Mouse (Mus musculus): ENCODE measurements around the gene Itgad. TPM values are rescaled to one million over a fixed set of nuclear protein-coding genes. Genes with fewer than 3 reads are reported as not detected.
A peak's percentile ranks its signal among the peaks of the same experiment; 100 is the strongest.

Gene Itgad
- polyA plus RNA-seq, 1 experiment = 21.1 TPM

DNA sequence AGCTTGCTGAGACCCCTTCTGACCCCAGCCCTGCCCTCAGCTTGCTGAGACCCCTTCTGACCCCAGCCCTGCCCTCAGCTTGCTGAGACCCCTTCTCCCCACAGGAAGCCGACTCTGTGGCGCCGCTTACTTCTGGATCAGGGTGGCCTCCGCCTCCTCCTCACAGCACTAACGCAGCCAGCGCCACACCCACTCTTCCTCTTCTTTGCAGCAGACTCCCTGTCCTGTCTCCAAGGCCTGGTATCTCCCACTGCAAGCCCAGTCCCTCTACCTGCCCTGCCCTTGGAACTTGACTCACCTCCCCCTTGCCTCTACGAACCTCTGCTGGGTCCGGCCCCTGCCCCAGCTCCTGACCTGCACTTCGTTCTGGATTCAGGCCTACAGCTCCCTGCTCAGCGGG, 89.7 kb downstream of the Itgad start:
- H3K27me3 ChIP-seq (ENCODE audit: control insufficient read depth, insufficient read depth, low read length) = no peaks in the 10 kb centered on the region
- H3K36me3 ChIP-seq (ENCODE audit: control insufficient read depth, insufficient read depth, low read length) = no peaks in the 10 kb centered on the region
- H3K4me1 ChIP-seq (ENCODE audit: control insufficient read depth, insufficient read depth, low read length) = no peaks in the 10 kb centered on the region; the same call in none of the 2 replicates
- H3K4me3 ChIP-seq (ENCODE audit: control insufficient read depth, low read depth, low read length) = no peak overlapping the region
- no peak overlapping the region for H3K27ac ChIP-seq (ENCODE audit: control insufficient read depth, insufficient read depth, low read depth, low read length)
- TF ChIP-seq POLR2A (IDR thresholded peaks at IDR 0.05; ENCODE audit: control insufficient read depth, low read depth, low read length) (no peak), CTCF (IDR thresholded peaks at IDR 0.05; ENCODE audit: control insufficient read depth, insufficient read depth, insufficient replicate concordance, low read depth, low read length) (no peak)

DNA sequence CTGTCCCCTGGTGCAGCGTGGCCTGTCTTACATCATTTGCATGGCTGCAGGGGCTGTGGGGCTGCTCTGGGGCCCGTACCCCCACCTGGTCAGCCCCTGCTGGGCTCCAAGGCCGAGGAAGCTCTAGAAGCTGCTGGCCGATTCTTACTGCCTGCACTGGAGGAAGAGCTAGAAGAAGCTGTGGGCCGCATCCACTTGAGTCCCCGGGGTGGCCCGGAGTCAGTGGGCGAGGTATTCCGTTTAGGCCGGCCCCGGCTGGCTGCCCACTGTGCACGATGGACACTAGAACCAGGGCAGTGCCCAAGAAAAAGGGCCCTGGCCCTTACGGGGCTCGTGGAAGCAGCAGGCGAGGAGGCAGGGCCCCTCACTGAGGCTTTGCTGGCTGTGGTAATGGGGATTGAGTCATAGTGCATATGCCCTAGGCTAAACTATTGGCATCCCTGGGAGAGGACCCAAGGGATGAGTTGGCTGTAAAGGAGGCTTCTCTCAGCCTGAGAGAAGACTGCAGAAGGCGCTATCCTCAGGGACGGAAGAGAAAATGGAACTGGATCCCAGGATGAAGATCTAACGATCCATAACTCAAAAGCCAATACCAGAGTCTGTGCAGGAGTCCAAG, 90.3 kb downstream of the Itgad start:
- Histone ChIP-seq H3K36me3 (ENCODE audit: control insufficient read depth, insufficient read depth, low read length) (no peaks in the 10 kb centered on the region), H3K27ac (ENCODE audit: control insufficient read depth, insufficient read depth, low read depth, low read length) (no peak overlapping the region), H3K4me1 (ENCODE audit: control insufficient read depth, insufficient read depth, low read length) (no peaks in the 10 kb centered on the region; the same call in none of the 2 replicates)

DNA sequence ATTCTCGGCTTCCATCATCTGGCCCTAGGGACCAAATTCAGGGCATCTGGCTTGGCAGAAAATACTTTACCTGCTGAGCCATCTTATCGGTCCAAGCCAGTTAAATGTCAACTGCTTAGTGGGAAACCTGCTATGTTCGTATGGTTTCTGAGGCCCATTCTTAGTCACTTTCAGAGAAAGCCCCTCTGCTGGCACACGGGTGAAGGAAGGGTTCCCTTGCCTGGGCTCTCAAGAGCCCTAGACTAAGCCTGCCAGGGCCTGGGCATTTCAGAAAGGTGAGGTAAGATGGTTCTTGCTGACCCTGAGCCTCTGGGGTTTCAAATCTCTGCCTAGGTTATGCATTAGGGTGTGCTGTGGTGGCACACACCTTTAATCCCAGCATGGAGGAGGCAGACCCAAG, 91.4 kb downstream of the Itgad start:
- TF ChIP-seq POLR2A (IDR thresholded peaks at IDR 0.05; ENCODE audit: control insufficient read depth, low read depth, low read length) = no peak
- no peak for TF ChIP-seq CTCF (IDR thresholded peaks at IDR 0.05; ENCODE audit: control insufficient read depth, insufficient read depth, insufficient replicate concordance, low read depth, low read length)

More for the DNA sequence above, 90.3 kb downstream of the Itgad start:
- Histone ChIP-seq H3K4me3 (ENCODE audit: control insufficient read depth, low read depth, low read length) (no peak overlapping the region), H3K27me3 (ENCODE audit: control insufficient read depth, insufficient read depth, low read length) (no peaks in the 10 kb centered on the region)
- TF ChIP-seq CTCF (IDR thresholded peaks at IDR 0.05; ENCODE audit: control insufficient read depth, insufficient read depth, insufficient replicate concordance, low read depth, low read length) (no peak), POLR2A (IDR thresholded peaks at IDR 0.05; ENCODE audit: control insufficient read depth, low read depth, low read length) (no peak)

DNA sequence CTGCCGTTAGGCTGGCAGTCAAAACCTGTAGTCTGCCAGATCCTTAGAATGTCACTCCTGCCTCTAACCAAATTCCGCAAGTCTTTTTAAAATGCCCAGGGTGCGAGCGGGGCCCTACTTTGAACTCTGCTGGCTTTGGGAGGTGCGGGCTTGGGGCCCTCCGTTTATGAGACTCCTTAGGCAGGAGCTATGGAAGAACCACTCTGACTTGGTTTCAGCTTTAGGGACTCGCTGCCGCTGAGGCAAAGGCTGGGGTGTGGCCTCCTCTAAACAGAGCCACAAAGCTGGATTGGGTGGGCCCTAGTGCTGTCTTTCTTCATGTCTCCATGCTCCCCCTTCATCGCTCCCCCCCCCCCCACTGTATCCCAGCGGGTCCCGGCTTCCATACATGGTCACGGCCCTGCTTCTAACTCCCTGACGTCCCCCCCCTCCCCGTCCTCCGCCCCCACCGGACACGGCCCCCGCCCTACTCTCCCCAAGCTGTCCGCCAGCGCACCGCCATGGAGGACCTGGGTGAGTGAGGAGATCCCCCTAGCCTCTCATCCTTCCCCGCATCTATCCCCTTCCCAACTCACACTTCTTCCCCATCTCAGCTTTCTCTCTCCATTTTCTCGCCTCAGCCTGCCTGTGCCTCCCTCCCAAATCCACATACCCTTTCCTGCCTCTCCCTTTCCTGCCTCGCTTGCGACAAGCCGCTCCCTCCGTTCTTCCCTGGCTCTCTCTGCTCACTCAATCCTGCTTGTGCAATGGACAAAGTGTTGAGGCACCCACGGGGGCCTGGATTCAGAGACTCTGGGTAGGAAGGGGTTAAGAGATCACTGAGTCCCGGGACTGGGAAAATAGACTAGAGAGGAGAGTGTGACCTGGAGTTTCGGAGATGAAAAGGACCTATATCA, 92.6 kb downstream of the Itgad start, which contains the start of gene Tgfb1i1:
Tgfb1i1 (plus strand) TSS at position 317 of the 896 bp plus-strand sequence.
- Histone ChIP-seq H3K36me3 (ENCODE audit: control insufficient read depth, insufficient read depth, low read length) (no peaks in the 10 kb centered on the region), H3K27ac (ENCODE audit: control insufficient read depth, insufficient read depth, low read depth, low read length) (peak within 1 kb of the TSS; percentile 54), H3K27me3 (ENCODE audit: control insufficient read depth, insufficient read depth, low read length) (no peaks in the 10 kb centered on the region), H3K4me1 (ENCODE audit: control insufficient read depth, insufficient read depth, low read length) (no peaks in the 10 kb centered on the region; the same call in none of the 2 replicates), H3K4me3 (ENCODE audit: control insufficient read depth, low read depth, low read length) (peak within 1 kb of the TSS; percentile 45)
- TF ChIP-seq POLR2A (IDR thresholded peaks at IDR 0.05; ENCODE audit: control insufficient read depth, low read depth, low read length) (no peak; the same call in 1 of the 2 replicates), CTCF (IDR thresholded peaks at IDR 0.05; ENCODE audit: control insufficient read depth, insufficient read depth, insufficient replicate concordance, low read depth, low read length) (no peak)

More for the DNA sequence above, 91.4 kb downstream of the Itgad start:
- Histone ChIP-seq H3K4me1 (ENCODE audit: control insufficient read depth, insufficient read depth, low read length) (no peaks in the 10 kb centered on the region; the same call in none of the 2 replicates), H3K36me3 (ENCODE audit: control insufficient read depth, insufficient read depth, low read length) (no peaks in the 10 kb centered on the region), H3K27me3 (ENCODE audit: control insufficient read depth, insufficient read depth, low read length) (no peaks in the 10 kb centered on the region), H3K27ac (ENCODE audit: control insufficient read depth, insufficient read depth, low read depth, low read length) (no peak overlapping the region), H3K4me3 (ENCODE audit: control insufficient read depth, low read depth, low read length) (no peak overlapping the region)

- Histone ChIP-seq H3K36me3 (ENCODE audit: control insufficient read depth, insufficient read depth, low read length) (no peaks in the 10 kb centered on the region), H3K4me1 (ENCODE audit: control insufficient read depth, insufficient read depth, low read length) (no peaks in the 10 kb centered on the region; the same call in none of the 2 replicates), H3K27me3 (ENCODE audit: control insufficient read depth, insufficient read depth, low read length) (no peaks in the 10 kb centered on the region), H3K27ac (ENCODE audit: control insufficient read depth, insufficient read depth, low read depth, low read length) (peak overlapping the region; percentile 45; the same call in 1 of the 2 replicates), H3K4me3 (ENCODE audit: control insufficient read depth, low read depth, low read length) (peak overlapping the region; percentile 45; the same call in 1 of the 2 replicates)
- TF ChIP-seq CTCF (IDR thresholded peaks at IDR 0.05; ENCODE audit: control insufficient read depth, insufficient read depth, insufficient replicate concordance, low read depth, low read length) (peak; percentile 23; the same call in 1 of the 2 replicates), POLR2A (IDR thresholded peaks at IDR 0.05; ENCODE audit: control insufficient read depth, low read depth, low read length) (no peak)
These were observed 93.3 kb downstream of the Itgad start for GRCm38 (mm10) chr7:128247443-128247842.

- TF ChIP-seq CTCF (IDR thresholded peaks at IDR 0.05; ENCODE audit: control insufficient read depth, insufficient read depth, insufficient replicate concordance, low read depth, low read length) (no peak), POLR2A (IDR thresholded peaks at IDR 0.05; ENCODE audit: control insufficient read depth, low read depth, low read length) (no peak)
- Histone ChIP-seq H3K4me1 (ENCODE audit: control insufficient read depth, insufficient read depth, low read length) (no peaks in the 10 kb centered on the region; the same call in none of the 2 replicates), H3K4me3 (ENCODE audit: control insufficient read depth, low read depth, low read length) (no peak overlapping the region), H3K27ac (ENCODE audit: control insufficient read depth, insufficient read depth, low read depth, low read length) (no peak overlapping the region), H3K27me3 (ENCODE audit: control insufficient read depth, insufficient read depth, low read length) (no peaks in the 10 kb centered on the region), H3K36me3 (ENCODE audit: control insufficient read depth, insufficient read depth, low read length) (no peaks in the 10 kb centered on the region)
These were observed 94.2 kb downstream of the Itgad start for GRCm38 (mm10) chr7:128248081-128249042.
